Mouse (Mus musculus): ENCODE results near the gene Irs3. TPM values are rescaled to one million over a fixed set of nuclear protein-coding genes. Genes with fewer than 3 reads are reported as not detected.
A peak's percentile ranks its signal among the peaks of the same experiment; 100 is the strongest.
"Not testable (repeated sequence)": the region's sequence is repeated elsewhere in the genome, so short reads cannot be mapped to it uniquely, and the experiment has no call there.

The Irs3 gene
- polyA plus RNA-seq, 1 experiment: 0.18 TPM

DNA sequence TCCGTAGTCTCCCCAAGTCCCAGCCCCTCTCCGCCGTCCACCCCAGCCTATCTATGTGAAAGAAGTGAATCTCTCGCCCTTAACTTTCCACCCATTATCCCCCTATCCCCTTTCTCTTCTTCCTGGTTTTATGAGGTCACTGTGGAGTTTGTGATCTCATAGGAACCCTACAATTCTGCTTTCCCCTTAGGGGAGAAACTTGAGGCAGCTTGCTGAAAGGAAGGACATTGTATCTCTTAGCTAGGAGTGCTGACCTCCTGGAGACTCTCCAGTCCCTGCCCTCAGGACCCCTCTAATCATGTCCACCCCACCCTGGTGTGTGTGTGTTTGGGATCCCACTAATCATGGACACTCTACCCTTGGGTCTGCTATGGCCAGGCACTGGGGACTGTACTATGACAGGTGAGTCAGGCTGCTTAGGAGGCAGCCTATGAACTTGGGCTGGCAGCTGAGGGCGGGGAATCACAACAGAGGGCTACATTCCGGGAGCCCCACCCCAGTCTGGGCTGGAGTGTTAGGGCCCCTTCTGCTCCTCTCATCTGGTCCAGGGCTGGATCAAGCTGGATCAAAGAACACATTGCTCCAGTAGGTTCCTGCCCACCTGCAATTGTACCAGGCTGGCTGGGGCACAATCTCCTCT, 15.5 kb downstream of the Irs3 start:
- no peak for TF ChIP-seq CTCF (IDR thresholded peaks at IDR 0.05; ENCODE audit: borderline replicate concordance, insufficient read depth, low read depth, low read length)
- no peaks in the 10 kb centered on the region for H3K27me3 ChIP-seq (ENCODE audit: control insufficient read depth, insufficient read depth, low read length)
- peaks cover 18% of the 10 kb centered on the region for H3K4me1 ChIP-seq (ENCODE audit: control insufficient read depth, insufficient read depth, low read length)
- 17% methylated on average over 6 of the region's 6 CpGs for WGBS
- no peak overlapping the region for H3K27ac ChIP-seq (ENCODE audit: insufficient read depth, low read length)
- peak overlapping the region; percentile 46 for H3K4me3 ChIP-seq (replicated peaks; ENCODE audit: insufficient read depth, low read depth, low read length)
- no peak for DNase-seq

DNA sequence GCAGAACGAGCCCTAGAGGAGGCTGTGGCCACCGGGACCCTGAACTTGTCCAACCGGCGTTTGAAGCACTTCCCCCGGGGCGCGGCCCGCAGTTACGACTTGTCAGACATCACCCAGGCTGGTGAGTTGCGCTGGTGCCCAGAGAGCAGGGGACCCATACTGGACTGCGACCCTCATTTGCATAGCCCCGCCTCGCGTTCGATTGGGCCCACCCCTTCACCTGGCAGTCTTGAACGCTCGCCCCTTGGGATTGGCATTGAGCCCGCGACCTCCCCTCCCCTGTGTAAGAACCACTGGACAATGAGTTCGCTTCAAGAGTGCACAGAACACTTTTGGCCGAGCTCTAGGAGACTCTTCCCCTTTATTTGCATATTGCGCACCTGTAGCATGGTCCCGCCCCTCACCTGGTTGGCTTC, 16.2 kb downstream of the Irs3 start:
- TF ChIP-seq CTCF (IDR thresholded peaks at IDR 0.05; ENCODE audit: borderline replicate concordance, insufficient read depth, low read depth, low read length): no peak
- no peak for TF ChIP-seq POLR2A (IDR thresholded peaks at IDR 0.05; ENCODE audit: borderline replicate concordance, insufficient read depth, low read length)
- H3K4me1 ChIP-seq (ENCODE audit: control insufficient read depth, insufficient read depth, low read length): peaks cover 18% of the 10 kb centered on the region
- no peak for DNase-seq
- peak overlapping the region; percentile 11; the same call in 1 of the 2 replicates for H3K27ac ChIP-seq (ENCODE audit: insufficient read depth, low read length)
- peak overlapping the region; percentile 84 for H3K4me3 ChIP-seq (replicated peaks; ENCODE audit: insufficient read depth, low read depth, low read length)
- no peaks in the 10 kb centered on the region for H3K27me3 ChIP-seq (ENCODE audit: control insufficient read depth, insufficient read depth, low read length)
- WGBS: 2% methylated on average over 23 of the region's 23 CpGs

DNA sequence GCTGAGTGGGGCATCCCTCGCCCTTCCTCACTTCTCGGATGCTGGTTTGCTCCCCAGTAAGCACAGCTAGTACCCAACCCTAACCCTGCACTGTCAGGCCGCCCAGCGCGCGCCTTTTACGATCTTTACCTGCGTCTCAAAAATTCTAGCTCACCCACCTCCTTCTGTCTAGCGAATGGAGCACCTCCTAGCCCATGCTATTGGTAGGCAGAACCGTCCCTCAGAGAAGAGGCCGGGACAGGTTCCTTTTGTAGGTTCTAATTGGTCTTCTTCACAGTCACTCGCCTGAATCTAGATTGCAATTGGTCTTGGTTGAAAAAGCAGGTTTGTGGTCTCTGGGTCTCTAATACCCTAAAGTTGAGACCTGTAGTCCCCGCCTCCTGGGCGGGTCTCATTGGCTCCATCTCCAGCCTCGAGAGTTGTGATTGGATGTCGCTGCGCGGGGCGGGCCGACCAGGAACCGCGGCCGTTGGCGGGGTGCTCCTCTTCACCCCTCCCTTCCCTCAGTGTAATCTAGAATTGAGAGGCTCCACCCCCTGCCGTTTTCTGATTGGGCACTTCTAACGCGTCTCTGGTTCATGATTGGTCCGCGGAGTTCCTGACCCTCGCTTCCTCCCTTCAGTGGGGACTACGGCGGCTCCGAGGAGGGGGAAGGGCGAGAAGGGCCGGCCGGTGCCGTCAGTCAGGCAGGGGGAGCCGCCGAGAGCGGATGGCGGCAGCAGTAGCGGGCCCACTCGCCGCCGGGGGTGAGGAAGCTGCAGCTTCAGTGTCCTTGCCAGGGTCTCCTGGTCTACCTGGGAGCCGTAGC, 16.8 kb downstream of the Irs3 start, which contains the start of the genes Fbxo24, Lrch4 and Gm20605:
Gene Fbxo24 (minus strand): TSS at position 505 of the 808 bp plus-strand sequence.
Gene Lrch4 (plus strand): TSS at position 624 of the 808 bp plus-strand sequence.
Gene Gm20605 (plus strand): TSS at position 678 of the 808 bp plus-strand sequence.
- peak within 1 kb of the TSS; percentile 85 for H3K4me3 ChIP-seq (replicated peaks; ENCODE audit: insufficient read depth, low read depth, low read length)
- WGBS: under 1% methylated on average over 46 of the region's 46 CpGs
- peak; percentile 98 to 100 for DNase-seq
- no peak for TF ChIP-seq CTCF (IDR thresholded peaks at IDR 0.05; ENCODE audit: borderline replicate concordance, insufficient read depth, low read depth, low read length)
- TF ChIP-seq POLR2A (IDR thresholded peaks at IDR 0.05; ENCODE audit: borderline replicate concordance, insufficient read depth, low read length): peak; percentile 96
- H3K4me1 ChIP-seq (ENCODE audit: control insufficient read depth, insufficient read depth, low read length): peaks cover 18% of the 10 kb centered on the region
- no peaks in the 10 kb centered on the region for H3K27me3 ChIP-seq (ENCODE audit: control insufficient read depth, insufficient read depth, low read length)
- peak within 1 kb of the TSS; percentile 88 for H3K27ac ChIP-seq (ENCODE audit: insufficient read depth, low read length)

DNA sequence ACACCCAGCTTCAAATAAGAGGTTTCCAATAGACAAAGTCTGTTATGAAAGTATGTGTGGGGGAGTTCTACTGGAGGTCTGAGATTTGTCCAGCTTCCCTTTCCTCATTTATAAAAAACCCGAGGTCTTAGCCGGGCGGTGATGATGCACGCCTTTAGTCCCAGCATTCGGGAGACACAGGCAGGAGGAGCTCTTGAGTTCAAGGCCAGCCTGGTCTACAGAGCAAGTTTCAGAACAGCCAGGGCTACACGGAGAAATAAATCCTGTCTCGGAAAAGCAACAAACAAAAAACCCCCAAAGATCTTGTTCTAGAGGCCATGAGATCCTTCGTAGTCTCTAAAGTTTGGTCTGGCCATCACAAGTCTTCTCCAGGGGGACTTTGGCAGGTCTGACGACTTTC, 17.5 kb downstream of the Irs3 start:
- TF ChIP-seq POLR2A (IDR thresholded peaks at IDR 0.05; ENCODE audit: borderline replicate concordance, insufficient read depth, low read length): no peak
- no peak for TF ChIP-seq CTCF (IDR thresholded peaks at IDR 0.05; ENCODE audit: borderline replicate concordance, insufficient read depth, low read depth, low read length)
- peak overlapping the region; percentile 88 for H3K27ac ChIP-seq (ENCODE audit: insufficient read depth, low read length)
- no peaks in the 10 kb centered on the region for H3K27me3 ChIP-seq (ENCODE audit: control insufficient read depth, insufficient read depth, low read length)
- no peak for DNase-seq
- 2% methylated on average over 9 of the region's 9 CpGs for WGBS
- H3K4me3 ChIP-seq (replicated peaks; ENCODE audit: insufficient read depth, low read depth, low read length): peak overlapping the region; percentile 85
- peaks cover 18% of the 10 kb centered on the region for H3K4me1 ChIP-seq (ENCODE audit: control insufficient read depth, insufficient read depth, low read length)

DNA sequence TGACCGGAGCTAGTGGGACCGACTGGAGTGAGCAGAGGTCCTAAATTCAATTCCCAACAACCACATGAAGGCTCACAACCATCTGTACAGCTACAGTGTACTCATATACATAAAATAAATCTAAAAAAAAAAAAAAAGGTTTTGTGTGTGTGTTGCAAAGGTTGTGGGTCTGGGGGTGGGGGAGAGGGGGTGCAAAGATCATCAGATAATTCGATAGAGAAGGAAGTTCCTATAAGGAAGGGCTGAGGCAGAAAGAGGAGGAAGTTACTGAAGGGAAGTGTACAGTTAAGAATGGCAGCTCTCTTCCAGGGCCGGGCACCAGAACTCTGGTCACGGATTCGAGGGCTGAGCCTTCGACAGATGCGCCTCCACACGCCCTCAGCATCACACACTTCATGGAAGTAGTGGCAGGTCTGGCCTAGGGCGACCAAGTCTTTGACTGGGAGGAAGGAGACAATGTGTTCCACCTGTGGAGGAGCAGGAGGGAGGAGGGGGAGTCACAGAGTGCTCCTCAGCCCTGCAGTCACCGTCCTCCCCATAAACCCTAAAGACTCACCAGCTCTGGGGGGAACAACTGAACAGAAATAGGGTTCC, 21.5 kb downstream of the Irs3 start:
- no peak overlapping the region for H3K27ac ChIP-seq (ENCODE audit: insufficient read depth, low read length)
- H3K27me3 ChIP-seq (ENCODE audit: control insufficient read depth, insufficient read depth, low read length): no peaks in the 10 kb centered on the region
- no peak for DNase-seq
- TF ChIP-seq POLR2A (IDR thresholded peaks at IDR 0.05; ENCODE audit: borderline replicate concordance, insufficient read depth, low read length): no peak
- TF ChIP-seq CTCF (IDR thresholded peaks at IDR 0.05; ENCODE audit: borderline replicate concordance, insufficient read depth, low read depth, low read length): no peak
- no peak overlapping the region for H3K4me3 ChIP-seq (replicated peaks; ENCODE audit: insufficient read depth, low read depth, low read length)
- no peaks in the 10 kb centered on the region for H3K4me1 ChIP-seq (ENCODE audit: control insufficient read depth, insufficient read depth, low read length)
- WGBS: 87% methylated on average over 11 of the region's 11 CpGs

DNA sequence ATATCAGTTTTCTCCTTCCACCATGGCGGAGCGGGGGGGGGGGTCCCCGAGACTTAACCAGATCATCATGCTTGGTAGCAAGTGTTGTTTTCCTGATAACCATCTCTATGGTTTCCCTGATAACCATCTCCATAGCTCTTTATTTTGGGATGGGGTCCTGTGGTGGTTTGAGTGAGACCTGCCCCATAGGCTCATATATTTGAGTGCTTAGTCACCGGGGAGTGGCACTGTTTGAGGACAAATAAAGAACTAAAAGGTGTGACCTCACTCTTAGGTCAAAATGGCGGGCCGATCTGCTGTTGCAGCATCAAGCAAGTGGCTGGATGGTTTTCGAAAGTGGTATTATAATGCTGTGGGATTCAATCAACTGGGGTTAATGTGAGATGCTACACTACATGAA, 30.2 kb downstream of the Irs3 start:
- Histone ChIP-seq H3K4me1 (ENCODE audit: control insufficient read depth, insufficient read depth, low read length) (no peaks in the 10 kb centered on the region), H3K27me3 (ENCODE audit: control insufficient read depth, insufficient read depth, low read length) (no peaks in the 10 kb centered on the region), H3K4me3 (replicated peaks; ENCODE audit: insufficient read depth, low read depth, low read length) (no peak overlapping the region), H3K27ac (ENCODE audit: insufficient read depth, low read length) (no peak overlapping the region)
- no peak for DNase-seq
- TF ChIP-seq CTCF (IDR thresholded peaks at IDR 0.05; ENCODE audit: borderline replicate concordance, insufficient read depth, low read depth, low read length) (no peak), POLR2A (IDR thresholded peaks at IDR 0.05; ENCODE audit: borderline replicate concordance, insufficient read depth, low read length) (no peak)
- 87% methylated on average over 7 of the region's 7 CpGs for WGBS

DNA sequence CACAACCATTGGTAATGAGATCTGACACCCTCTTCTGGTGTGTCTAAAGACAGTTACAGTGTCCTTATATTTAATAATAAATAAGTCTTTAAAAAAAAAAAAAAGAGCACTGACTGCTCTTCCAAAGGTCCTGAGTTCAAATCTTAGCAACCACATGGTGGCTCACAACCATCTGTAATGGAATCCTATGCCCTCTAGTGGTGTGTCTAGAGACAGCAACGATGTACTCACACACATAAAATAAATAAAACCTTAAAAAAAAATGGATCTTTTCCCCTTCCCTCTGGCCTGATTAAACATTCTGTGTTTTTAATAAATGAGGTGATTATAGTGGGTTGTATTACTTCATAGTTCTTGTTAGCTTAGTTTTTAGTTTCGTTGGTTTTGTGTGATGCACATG, 30.6 kb downstream of the Irs3 start:
- 89% methylated on average over 2 of the region's 2 CpGs for WGBS
- not testable (repeated sequence) for H3K4me1 ChIP-seq (ENCODE audit: control insufficient read depth, insufficient read depth, low read length); H3K27me3 ChIP-seq (ENCODE audit: control insufficient read depth, insufficient read depth, low read length); H3K27ac ChIP-seq (ENCODE audit: insufficient read depth, low read length); DNase-seq; H3K4me3 ChIP-seq (replicated peaks; ENCODE audit: insufficient read depth, low read depth, low read length)

All from cerebellum, adult 2 months (tissue).